Mouse (Mus musculus): ENCODE measurements at regions not wholly inside any gene's neighbourhood (a gene's known extent, or its start where the extent isn't known, plus 50 kb on each side); places are given as distances from the start of the nearest gene placed in this dataset.
A peak's percentile ranks its signal among the peaks of the same experiment; 100 is the strongest.

DNA sequence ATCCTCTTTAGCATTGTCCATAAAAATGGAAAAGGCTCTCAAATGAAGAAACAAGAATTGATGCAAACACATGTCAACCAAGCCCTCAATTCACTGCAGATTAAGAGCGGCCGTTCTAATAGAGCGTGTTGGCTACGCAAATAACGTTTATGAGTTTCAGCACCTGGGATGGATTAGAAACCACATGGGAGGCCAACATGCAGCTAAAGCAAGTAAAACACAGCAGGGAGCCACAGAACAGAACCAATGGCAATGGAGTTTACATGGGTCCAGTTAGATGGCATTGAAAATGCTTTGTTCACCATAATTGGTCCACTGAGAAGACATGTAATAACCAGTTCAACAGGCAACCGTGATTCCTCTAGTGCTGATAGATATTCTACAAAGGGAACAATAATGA lies 474.3 kb upstream of the Adamts9 start:
- no peak overlapping the region for H3K9ac ChIP-seq (ENCODE audit: low read depth, low read length, severe bottlenecking)
- H3K4me3 ChIP-seq (replicated peaks; ENCODE audit: low read length) = no peak overlapping the region
- no peak overlapping the region for H3K4me2 ChIP-seq (replicated peaks; ENCODE audit: low read depth, low read length, severe bottlenecking)
- no peaks in the 10 kb centered on the region for H3K36me3 ChIP-seq (ENCODE audit: control insufficient read depth, insufficient read depth, low read length)
- WGBS = 18% methylated on average over 6 of the region's 6 CpGs
- no peaks in the 10 kb centered on the region for H3K9me3 ChIP-seq (ENCODE audit: control insufficient read depth, low read length)
- peak; percentile 48 for DNase-seq (ENCODE audit: low spot score)
- peaks cover 10% of the 10 kb centered on the region; the same call in 1 of the 2 replicates for H3K4me1 ChIP-seq (ENCODE audit: control insufficient read depth, insufficient read depth, low read length)
- TF ChIP-seq POLR2A (IDR thresholded peaks at IDR 0.05; ENCODE audit: borderline replicate concordance, extremely low read depth, insufficient read depth, insufficient read length) = no peak
- ATAC-seq (ENCODE audit: low FRiP score, low read depth) = peak; percentile 55; the same call in 1 of the 2 replicates
- H3K27me3 ChIP-seq (ENCODE audit: control insufficient read depth, insufficient read depth, low read length) = no peaks in the 10 kb centered on the region
- no peak overlapping the region for H3K27ac ChIP-seq (replicated peaks; ENCODE audit: low read depth, low read length)

DNA sequence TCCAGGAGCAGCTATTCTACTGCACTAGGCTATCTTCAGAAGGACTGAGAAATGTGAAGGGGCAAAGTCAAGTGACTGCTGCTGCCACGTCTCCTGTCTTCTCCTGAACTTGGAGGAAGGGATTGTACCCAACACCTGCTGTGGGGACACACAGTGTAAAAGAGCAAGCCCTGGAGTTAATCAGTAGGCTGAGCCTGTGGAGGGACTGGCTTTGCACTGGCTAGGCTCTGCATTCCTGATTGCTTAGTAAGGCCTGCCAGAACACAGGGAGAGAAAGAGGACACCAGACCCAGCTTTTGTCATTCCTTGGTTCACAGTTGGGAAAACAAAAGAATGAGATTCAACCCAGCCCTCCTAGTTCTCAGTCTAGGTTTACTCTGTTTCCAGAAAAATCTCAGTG lies 472.7 kb upstream of the Adamts9 start:
- ATAC-seq (ENCODE audit: low FRiP score, low read depth) (peak; percentile 73; the same call in 1 of the 2 replicates), DNase-seq (ENCODE audit: low spot score) (peak; percentile 11)
- no peak overlapping the region for H3K4me3 ChIP-seq (replicated peaks; ENCODE audit: low read length)
- H3K27me3 ChIP-seq (ENCODE audit: control insufficient read depth, insufficient read depth, low read length) = no peaks in the 10 kb centered on the region
- no peak for TF ChIP-seq POLR2A (IDR thresholded peaks at IDR 0.05; ENCODE audit: borderline replicate concordance, extremely low read depth, insufficient read depth, insufficient read length)
- H3K36me3 ChIP-seq (ENCODE audit: control insufficient read depth, insufficient read depth, low read length) = no peaks in the 10 kb centered on the region
- no peaks in the 10 kb centered on the region for H3K9me3 ChIP-seq (ENCODE audit: control insufficient read depth, low read length)
- 29% methylated on average over 1 of the region's 1 CpGs for WGBS
- no peak overlapping the region for H3K27ac ChIP-seq (replicated peaks; ENCODE audit: low read depth, low read length)
- H3K9ac ChIP-seq (ENCODE audit: low read depth, low read length, severe bottlenecking) = no peak overlapping the region
- H3K4me1 ChIP-seq (ENCODE audit: control insufficient read depth, insufficient read depth, low read length) = peaks cover 10% of the 10 kb centered on the region; the same call in 1 of the 2 replicates
- no peak overlapping the region for H3K4me2 ChIP-seq (replicated peaks; ENCODE audit: low read depth, low read length, severe bottlenecking)

GRCm38 (mm10) chr6:93411077-93411452 lies 467.8 kb upstream of the Adamts9 start:
- Histone ChIP-seq H3K4me1 (ENCODE audit: control insufficient read depth, insufficient read depth, low read length) (0 out of 2 replicates have a peak, but pooled peaks cover 2% of the 10 kb centered on the region), H3K36me3 (ENCODE audit: control insufficient read depth, insufficient read depth, low read length) (no peaks in the 10 kb centered on the region), H3K27me3 (ENCODE audit: control insufficient read depth, insufficient read depth, low read length) (no peaks in the 10 kb centered on the region), H3K4me2 (replicated peaks; ENCODE audit: low read depth, low read length, severe bottlenecking) (no peak overlapping the region), H3K4me3 (replicated peaks; ENCODE audit: low read length) (no peak overlapping the region), H3K9ac (ENCODE audit: low read depth, low read length, severe bottlenecking) (no peak overlapping the region), H3K27ac (replicated peaks; ENCODE audit: low read depth, low read length) (no peak overlapping the region), H3K9me3 (ENCODE audit: control insufficient read depth, low read length) (no peaks in the 10 kb centered on the region)
- DNase-seq (ENCODE audit: low spot score) = no peak
- no peak for ATAC-seq (ENCODE audit: low FRiP score, low read depth)
- 26% methylated on average over 3 of the region's 3 CpGs for WGBS
- no peak for TF ChIP-seq POLR2A (IDR thresholded peaks at IDR 0.05; ENCODE audit: borderline replicate concordance, extremely low read depth, insufficient read depth, insufficient read length)

- Histone ChIP-seq H3K36me3 (ENCODE audit: control insufficient read depth, insufficient read depth, low read length) (no peaks in the 10 kb centered on the region), H3K9me3 (ENCODE audit: control insufficient read depth, low read length) (no peaks in the 10 kb centered on the region), H3K4me2 (replicated peaks; ENCODE audit: low read depth, low read length, severe bottlenecking) (no peak overlapping the region), H3K27ac (replicated peaks; ENCODE audit: low read depth, low read length) (no peak overlapping the region), H3K27me3 (ENCODE audit: control insufficient read depth, insufficient read depth, low read length) (no peaks in the 10 kb centered on the region), H3K4me3 (replicated peaks; ENCODE audit: low read length) (no peak overlapping the region), H3K9ac (ENCODE audit: low read depth, low read length, severe bottlenecking) (no peak overlapping the region), H3K4me1 (ENCODE audit: control insufficient read depth, insufficient read depth, low read length) (no peaks in the 10 kb centered on the region)
- DNase-seq (ENCODE audit: low spot score) (no peak), ATAC-seq (ENCODE audit: low FRiP score, low read depth) (no peak)
- 22% methylated on average over 5 of the region's 5 CpGs for WGBS
- TF ChIP-seq POLR2A (IDR thresholded peaks at IDR 0.05; ENCODE audit: borderline replicate concordance, extremely low read depth, insufficient read depth, insufficient read length) = no peak
These were observed 467.3 kb upstream of the Adamts9 start for GRCm38 (mm10) chr6:93410416-93411076.

- H3K9me3 ChIP-seq (ENCODE audit: control insufficient read depth, low read length) = no peaks in the 10 kb centered on the region
- ATAC-seq (ENCODE audit: low FRiP score, low read depth) = no peak
- H3K27me3 ChIP-seq (ENCODE audit: control insufficient read depth, insufficient read depth, low read length) = no peaks in the 10 kb centered on the region
- H3K4me3 ChIP-seq (replicated peaks; ENCODE audit: low read length) = no peak overlapping the region
- H3K36me3 ChIP-seq (ENCODE audit: control insufficient read depth, insufficient read depth, low read length) = no peaks in the 10 kb centered on the region
- WGBS = 82% methylated on average over 2 of the region's 2 CpGs
- H3K9ac ChIP-seq (ENCODE audit: low read depth, low read length, severe bottlenecking) = no peak overlapping the region
- H3K4me1 ChIP-seq (ENCODE audit: control insufficient read depth, insufficient read depth, low read length) = peaks cover 11% of the 10 kb centered on the region; the same call in 1 of the 2 replicates
- H3K27ac ChIP-seq (replicated peaks; ENCODE audit: low read depth, low read length) = no peak overlapping the region
- no peak overlapping the region for H3K4me2 ChIP-seq (replicated peaks; ENCODE audit: low read depth, low read length, severe bottlenecking)
- no peak for TF ChIP-seq POLR2A (IDR thresholded peaks at IDR 0.05; ENCODE audit: borderline replicate concordance, extremely low read depth, insufficient read depth, insufficient read length)
- no peak for DNase-seq (ENCODE audit: low spot score)
These were observed 455.3 kb upstream of the Adamts9 start for GRCm38 (mm10) chr6:93398551-93398950.
